Mouse (Mus musculus) myocyte (in vitro differentiated cells): ENCODE measurements around the gene Sec14l1.

Experiments used
- MYOG ChIP-seq, 3 experiments: IDR thresholded peaks; one replicate each; pipeline ENCODE4 v1.6.1; 2011; ENCODE audit warnings: control low read depth in 2 of 3, low read depth in 2 of 3, mild to moderate bottlenecking in 2 of 3; ENCODE audit not compliant: insufficient read length in 2 of 3, control insufficient read depth in 1 of 3, insufficient read depth in 1 of 3
- TCF12 ChIP-seq: IDR thresholded peaks from one replicate; pipeline ENCODE4 v1.6.1; 2011; ENCODE audit warnings: mild to moderate bottlenecking, control low read depth; ENCODE audit not compliant: poor library complexity, insufficient read depth, severe bottlenecking

- no peak for TF ChIP-seq TCF12
- TF ChIP-seq MYOG (IDR thresholded peaks at IDR 0.05; ENCODE audit: control insufficient read depth in 1 of 3, insufficient read depth in 1 of 3, insufficient read length in 2 of 3, low read depth in 2 of 3) = no peak
Observed at GRCm38 (mm10) chr11:117135457-117136290, 20.7 kb downstream of the Sec14l1 start.
